Mouse (Mus musculus) brain, embryonic 14.5 days (tissue): ENCODE results near the gene Opn4. TPM values are rescaled to one million over a fixed set of nuclear protein-coding genes. Genes with fewer than 3 reads are reported as not detected.

ENCODE experiments used
- DNase-seq: peaks from one replicate; pipeline ENCODE4 v3.0.0-alpha.2; 2011; ENCODE audit warnings: low read depth
- CTCF ChIP-seq: fragments of 200-500 bp; IDR thresholded peaks from 2 replicates; pipeline ENCODE4 v1.5.1; 2012; ENCODE audit warnings: inconsistent platforms, mild to moderate bottlenecking, moderate library complexity, borderline replicate concordance; ENCODE audit not compliant: insufficient read depth, insufficient read length; ENCODE audit errors: extremely low read depth
- POLR2A ChIP-seq: fragments of 200-500 bp; IDR thresholded peaks from 2 replicates; pipeline ENCODE4 v1.6.1; 2012; ENCODE audit warnings: mild to moderate bottlenecking, inconsistent platforms, borderline replicate concordance; ENCODE audit not compliant: poor library complexity, insufficient read depth, insufficient read length, severe bottlenecking; ENCODE audit errors: extremely low read depth
- polyA plus RNA-seq: library from polyadenylated mRNA; depleted of rRNA; stranded (reverse); fragments of >200 nt; gene quantifications from 2 replicates; pipeline ENCODE4 v1.2.3, GENCODE M21; 2012

The Opn4 gene
- polyA plus RNA-seq, 1 experiment: not detected

- TF ChIP-seq CTCF: no peak
- no peak for TF ChIP-seq POLR2A
- DNase-seq: no peak
These were observed 32.2 kb downstream of the Opn4 start for GRCm38 (mm10) chr14:34567697-34568096.

DNA sequence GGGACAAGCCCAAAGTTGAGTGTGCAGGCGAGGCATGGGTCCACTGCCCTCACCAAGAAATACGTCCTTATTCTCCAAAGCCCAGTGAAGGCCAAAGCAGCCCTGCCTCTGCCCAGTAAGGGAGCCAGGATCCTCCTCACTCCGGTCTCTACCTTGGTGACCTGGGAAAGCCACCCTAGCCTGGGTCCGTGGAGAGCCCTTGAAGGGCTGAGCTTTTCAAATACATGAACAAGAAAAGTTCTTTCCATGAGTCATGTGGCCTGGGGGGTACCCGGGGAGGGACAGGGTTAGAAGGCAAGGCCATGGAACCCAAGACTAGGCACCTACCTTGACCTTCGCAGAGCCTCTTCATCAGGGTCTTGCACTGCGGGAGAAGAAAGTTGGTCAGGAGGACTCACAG, 33.4 kb downstream of the Opn4 start:
- no peak for DNase-seq
- TF ChIP-seq POLR2A (no peak), CTCF (no peak)

DNA sequence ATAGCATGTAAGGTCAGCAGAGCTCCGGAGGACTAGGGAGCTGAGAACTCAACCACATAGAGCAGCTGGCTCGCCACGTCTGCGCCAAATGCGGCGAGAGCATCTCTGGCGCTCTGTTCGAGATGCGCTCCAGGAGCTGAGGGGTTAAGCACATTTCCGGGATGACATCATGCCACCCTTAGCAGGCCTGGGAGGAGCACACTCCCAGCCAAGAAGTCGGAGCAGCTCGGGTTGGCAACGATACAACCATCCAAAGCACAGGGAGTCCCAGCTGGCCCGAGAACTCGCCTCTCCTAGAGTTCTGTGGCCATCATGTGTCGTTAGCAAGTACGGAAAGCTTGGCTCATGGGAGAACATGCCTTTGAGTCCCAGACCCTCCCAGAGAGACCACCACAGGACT, 34.2 kb downstream of the Opn4 start:
- DNase-seq: peak; percentile 67
- TF ChIP-seq CTCF (no peak), POLR2A (no peak)

GRCm38 (mm10) chr14:34564646-34565045, 35.3 kb downstream of the Opn4 start:
- no peak for DNase-seq
- TF ChIP-seq CTCF (no peak), POLR2A (no peak)

GRCm38 (mm10) chr14:34562393-34562792, 37.5 kb downstream of the Opn4 start:
- TF ChIP-seq CTCF (no peak), POLR2A (no peak)
- DNase-seq: no peak

GRCm38 (mm10) chr14:34561647-34562046, 38.3 kb downstream of the Opn4 start:
- TF ChIP-seq POLR2A (no peak), CTCF (no peak)
- DNase-seq: no peak

- no peak for TF ChIP-seq CTCF
- no peak for TF ChIP-seq POLR2A
- DNase-seq: no peak
These were observed 41.0 kb downstream of the Opn4 start for GRCm38 (mm10) chr14:34558947-34559346.

DNA sequence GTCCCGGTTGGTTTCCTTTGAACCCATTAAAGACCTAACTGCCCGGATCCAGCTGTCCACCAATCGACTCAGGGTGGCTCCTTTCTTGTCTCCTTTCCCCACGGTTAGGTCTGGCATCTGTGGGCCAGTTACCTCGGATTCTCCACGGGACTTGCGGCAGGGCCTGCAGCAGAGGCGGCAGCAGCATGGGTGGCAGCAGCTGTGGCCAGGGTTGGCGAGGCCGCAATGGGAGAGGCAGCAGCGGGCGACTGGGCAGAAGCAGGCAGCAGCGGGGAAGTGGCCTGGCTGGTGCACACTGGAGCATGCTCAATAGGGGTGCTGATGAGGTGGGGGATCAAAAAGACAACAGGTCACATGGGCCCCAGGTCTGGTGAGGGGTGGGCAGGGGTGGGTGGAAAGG, 44.7 kb downstream of the Opn4 start:
- TF ChIP-seq POLR2A (no peak), CTCF (no peak)
- DNase-seq: no peak

- DNase-seq: no peak
- TF ChIP-seq CTCF (no peak), POLR2A (no peak)
These were observed 45.9 kb downstream of the Opn4 start for GRCm38 (mm10) chr14:34554047-34554446.

- TF ChIP-seq CTCF: no peak
- DNase-seq: no peak
These were observed 46.5 kb downstream of the Opn4 start for GRCm38 (mm10) chr14:34553470-34553869.

- TF ChIP-seq POLR2A (no peak), CTCF (no peak)
- DNase-seq: no peak
These were observed 47.7 kb downstream of the Opn4 start for GRCm38 (mm10) chr14:34552226-34552625.

GRCm38 (mm10) chr14:34549004-34549671, 50.8 kb downstream of the Opn4 start:
- peak; percentile 6; the same call in 1 of the 2 replicates for TF ChIP-seq POLR2A
- peak; percentile 86 for TF ChIP-seq CTCF
- peak; percentile 95 for DNase-seq

DNA sequence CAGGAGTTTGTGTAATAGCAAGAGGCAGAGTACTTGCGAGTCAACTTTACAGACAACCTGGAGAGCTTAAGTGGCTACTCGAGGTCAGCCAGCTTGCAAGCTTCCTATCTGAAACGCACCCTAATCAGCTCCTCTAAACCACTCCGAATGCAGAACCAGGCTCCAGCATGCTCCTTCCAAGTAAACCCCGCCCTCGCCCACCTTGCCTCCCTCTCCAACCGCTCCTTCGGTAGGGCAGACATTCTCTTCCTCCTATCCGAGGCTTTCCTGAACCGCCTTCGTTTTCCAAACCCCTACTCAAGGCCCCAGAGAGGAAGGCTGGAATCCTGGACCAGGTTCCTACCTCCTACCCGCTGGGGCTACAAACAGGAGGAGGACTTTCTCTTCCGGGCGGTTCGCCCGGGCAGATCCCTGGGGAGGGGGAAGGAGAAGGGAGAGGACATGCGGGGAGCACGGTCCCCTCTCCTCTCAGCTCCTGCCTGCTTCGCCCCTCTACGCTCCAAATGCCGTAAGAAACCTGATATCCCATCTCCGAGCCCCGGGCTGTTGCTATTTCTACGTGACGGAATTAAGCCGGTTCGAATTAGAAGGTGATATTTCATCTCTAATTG, 51.4 kb downstream of the Opn4 start:
- TF ChIP-seq CTCF (no peak), POLR2A (peak; percentile 11; the same call in 1 of the 2 replicates)
- DNase-seq: peak; percentile 79

DNA sequence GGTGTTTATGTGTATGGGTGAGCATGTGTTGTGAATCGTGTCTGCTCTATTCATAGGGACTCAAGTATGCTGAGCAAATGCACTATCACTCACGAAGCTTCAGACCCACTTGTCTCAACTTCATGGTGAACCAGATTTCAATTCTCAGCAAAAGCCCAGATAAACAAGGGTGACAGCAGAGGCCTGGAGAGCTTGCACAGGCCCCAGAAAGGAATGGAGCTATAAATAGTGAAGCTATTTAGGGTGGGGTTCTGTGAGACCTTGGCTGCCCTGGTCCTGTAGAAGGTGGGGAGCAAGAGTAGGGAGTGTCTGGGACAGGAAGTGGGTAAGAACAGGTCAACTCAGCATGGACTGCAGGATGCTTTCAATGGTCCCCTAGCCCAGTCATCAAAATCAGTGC, 55.4 kb downstream of the Opn4 start:
- TF ChIP-seq POLR2A (no peak), CTCF (no peak)
- no peak for DNase-seq
